Mouse (Mus musculus) megakaryocyte, embryonic 14.5 days (primary cell): ENCODE results near the gene Vmn1r179. TPM values are rescaled to one million over a fixed set of nuclear protein-coding genes. Genes with fewer than 3 reads are reported as not detected.
"Not testable (repeated sequence)": the region's sequence is repeated elsewhere in the genome, so short reads cannot be mapped to it uniquely, and the experiment has no call there.

Experiments used
- H3K27me3 ChIP-seq: replicated peaks from 2 replicates; pipeline ENCODE3; 2012; ENCODE audit warnings: inconsistent platforms
- H3K36me3 ChIP-seq: replicated peaks from 2 replicates; pipeline ENCODE3; 2012; ENCODE audit warnings: low read length, inconsistent platforms, mixed read lengths
- H3K4me1 ChIP-seq: 2 replicates; pipeline ENCODE4 v1.6.1; 2012; ENCODE audit warnings: inconsistent platforms
- H3K4me3 ChIP-seq: replicated peaks from 2 replicates; pipeline ENCODE3; 2012; ENCODE audit warnings: moderate library complexity, mild to moderate bottlenecking, inconsistent platforms
- H3K9me3 ChIP-seq: 2 replicates; pipeline ENCODE4 v1.6.1; 2012; ENCODE audit warnings: inconsistent platforms
- FLI1 ChIP-seq: IDR thresholded peaks from 2 replicates; pipeline ENCODE4 v1.6.1; 2012; ENCODE audit warnings: low read length, inconsistent platforms, mixed read lengths
- GATA1 ChIP-seq: IDR thresholded peaks from 3 replicates; pipeline ENCODE4 v1.6.1; 2012; ENCODE audit warnings: mixed read lengths, low read length, inconsistent platforms, borderline replicate concordance
- polyA plus RNA-seq: library from polyadenylated mRNA; stranded (reverse); fragments of >175 nt; gene quantifications from 2 replicates; pipeline ENCODE4 v1.2.3, GENCODE M21; 2012; ENCODE audit warnings: low replicate concordance; ENCODE audit not compliant: insufficient read depth

Gene Vmn1r179
- polyA plus RNA-seq: not detected in 2 replicates

- no peaks in the 10 kb centered on the region for H3K36me3 ChIP-seq
- TF ChIP-seq GATA1 (no peak), FLI1 (no peak)
- no peaks in the 10 kb centered on the region for H3K27me3 ChIP-seq
- no peak within 1 kb of the TSS for H3K4me3 ChIP-seq
- no peaks in the 10 kb centered on the region for H3K4me1 ChIP-seq
- H3K9me3 ChIP-seq: no peaks in the 10 kb centered on the region
Measured at GRCm38 (mm10) chr7:23926678-23927077, at the start of gene Vmn1r179. TSS of gene Vmn1r179 (plus strand) at chr7:23926978.

- Histone ChIP-seq H3K36me3 (no peaks in the 10 kb centered on the region), H3K4me3 (no peak within 1 kb of the TSS), H3K27me3 (no peaks in the 10 kb centered on the region), H3K4me1 (no peaks in the 10 kb centered on the region), H3K9me3 (no peaks in the 10 kb centered on the region)
- TF ChIP-seq GATA1 (no peak), FLI1 (no peak)
Measured at GRCm38 (mm10) chr7:23891709-23892108, 35.1 kb upstream of the Vmn1r179 start, which contains the start of gene Vmn1r178. TSS of gene Vmn1r178 (plus strand) at chr7:23892009.

GRCm38 (mm10) chr7:23950332-23950731, 23.6 kb downstream of the Vmn1r179 start, which contains the start of gene Vmn1r180:
TSS of gene Vmn1r180 (plus strand) at chr7:23950632.
- H3K36me3 ChIP-seq: no peaks in the 10 kb centered on the region
- H3K4me3 ChIP-seq: no peak within 1 kb of the TSS
- no peak for TF ChIP-seq GATA1
- TF ChIP-seq FLI1: no peak
- no peaks in the 10 kb centered on the region for H3K4me1 ChIP-seq
- no peaks in the 10 kb centered on the region for H3K27me3 ChIP-seq
- no peaks in the 10 kb centered on the region for H3K9me3 ChIP-seq

GRCm38 (mm10) chr7:23968044-23968443, 41.3 kb downstream of the Vmn1r179 start:
- H3K4me1 ChIP-seq, H3K36me3 ChIP-seq: not testable (repeated sequence)

GRCm38 (mm10) chr7:23974315-23974714, 47.5 kb downstream of the Vmn1r179 start, which contains the start of gene Vmn1r181:
TSS of gene Vmn1r181 (plus strand) at chr7:23974615.
- not testable (repeated sequence) for H3K36me3 ChIP-seq, H3K4me3 ChIP-seq, H3K27me3 ChIP-seq, H3K4me1 ChIP-seq, H3K9me3 ChIP-seq

More at GRCm38 (mm10) chr7:23968044-23968443, 41.3 kb downstream of the Vmn1r179 start:
- H3K27me3 ChIP-seq, H3K9me3 ChIP-seq, H3K4me3 ChIP-seq: not testable (repeated sequence)

Other genes starting within 250 kb of the Vmn1r179 start
- 0.04 TPM in 1 of 2 replicates, not detected in the other for gene Vmn1r173, start 226.3 kb upstream of the Vmn1r179 start, polyA plus RNA-seq
- gene Vmn1r174, start 174.7 kb upstream of the Vmn1r179 start, polyA plus RNA-seq: 0.56 TPM in 1 of 2 replicates, not detected in the other
- gene Vmn1r175, start 116.3 kb upstream of the Vmn1r179 start, polyA plus RNA-seq: not detected in 2 replicates
- gene Vmn1r176, start 89.6 kb upstream of the Vmn1r179 start, polyA plus RNA-seq: not detected in 2 replicates
- not detected in 2 replicates for gene Vmn1r177, start 60.5 kb upstream of the Vmn1r179 start, polyA plus RNA-seq
- 0.34 TPM in 1 of 2 replicates, not detected in the other for gene Vmn1r178, start 35.0 kb upstream of the Vmn1r179 start, polyA plus RNA-seq
- gene Vmn1r180, start 23.7 kb downstream of the Vmn1r179 start, polyA plus RNA-seq: not detected in 2 replicates
- gene Vmn1r181, start 47.6 kb downstream of the Vmn1r179 start, polyA plus RNA-seq: not detected in 2 replicates
- not detected in 2 replicates for gene V1rd19, start 74.7 kb downstream of the Vmn1r179 start, polyA plus RNA-seq
- not detected in 2 replicates for gene Vmn1r183, start 126.3 kb downstream of the Vmn1r179 start, polyA plus RNA-seq
- gene Zfp180, start 154.9 kb downstream of the Vmn1r179 start, polyA plus RNA-seq: 3.2 and 4.7 TPM in 2 replicates
- gene Zfp112, start 185.3 kb downstream of the Vmn1r179 start, polyA plus RNA-seq: 0.16 TPM in 1 of 2 replicates, not detected in the other
- gene Zfp235, start 207.2 kb downstream of the Vmn1r179 start, polyA plus RNA-seq: 1.00 and 2.8 TPM in 2 replicates
- gene Zfp114, start 248.1 kb downstream of the Vmn1r179 start, polyA plus RNA-seq: not detected in 2 replicates